Mouse (Mus musculus): ENCODE data around the gene Sys1. TPM values are rescaled to one million over a fixed set of nuclear protein-coding genes. Genes with fewer than 3 reads are reported as not detected.

The Sys1 gene
- total RNA-seq, 2 experiments from 2014 or later = 40.8 to 41.3 TPM

- intact Hi-C loops (cut with DNase I) = no loop called here
- no peak overlapping the region for H3K27ac ChIP-seq
- no peak for DNase-seq (ENCODE audit: extremely low spot score in 1 of 2, low spot score in 2 of 2)
- no peak overlapping the region for H3K4me3 ChIP-seq
- TF ChIP-seq CTCF (IDR thresholded peaks at IDR 0.05) = no peak
Observed at GRCm38 (mm10) chr2:164424406-164424805, 32.4 kb upstream of the Sys1 start.

GRCm38 (mm10) chr2:164425401-164425800 lies 31.4 kb upstream of the Sys1 start:
- no peak for DNase-seq (ENCODE audit: extremely low spot score in 1 of 2, low spot score in 2 of 2)
- H3K4me3 ChIP-seq = no peak overlapping the region
- intact Hi-C loops (cut with DNase I) = no loop called here

GRCm38 (mm10) chr2:164426121-164426520 lies 30.6 kb upstream of the Sys1 start:
- TF ChIP-seq CTCF (IDR thresholded peaks at IDR 0.05) = no peak
- H3K4me3 ChIP-seq = no peak overlapping the region
- intact Hi-C loops (cut with DNase I) = no loop called here
- no peak overlapping the region for H3K27ac ChIP-seq
- DNase-seq (ENCODE audit: extremely low spot score in 1 of 2, low spot score in 2 of 2) = no peak

More at GRCm38 (mm10) chr2:164425401-164425800, 31.4 kb upstream of the Sys1 start:
- TF ChIP-seq CTCF (IDR thresholded peaks at IDR 0.05) = no peak
- no peak overlapping the region for H3K27ac ChIP-seq

GRCm38 (mm10) chr2:164426952-164427351 lies 29.8 kb upstream of the Sys1 start:
- intact Hi-C loops (cut with DNase I) = no loop called here
- Histone ChIP-seq H3K4me3 (no peak overlapping the region), H3K27ac (no peak overlapping the region)
- no peak for TF ChIP-seq CTCF (IDR thresholded peaks at IDR 0.05)
- DNase-seq (ENCODE audit: extremely low spot score in 1 of 2, low spot score in 2 of 2) = no peak

- H3K4me3 ChIP-seq = no peak overlapping the region
- intact Hi-C loops (cut with DNase I) = no loop called here
- no peak for TF ChIP-seq CTCF (IDR thresholded peaks at IDR 0.05)
- DNase-seq (ENCODE audit: extremely low spot score in 1 of 2, low spot score in 2 of 2) = no peak
- no peak overlapping the region for H3K27ac ChIP-seq
Observed at GRCm38 (mm10) chr2:164428451-164428850, 28.3 kb upstream of the Sys1 start.

GRCm38 (mm10) chr2:164429881-164430615 lies 26.7 kb upstream of the Sys1 start:
- TF ChIP-seq CTCF (IDR thresholded peaks at IDR 0.05) = no peak
- intact Hi-C loops (cut with DNase I) = no loop called here
- DNase-seq (ENCODE audit: extremely low spot score in 1 of 2, low spot score in 2 of 2) = no peak
- H3K27ac ChIP-seq = no peak overlapping the region
- H3K4me3 ChIP-seq = no peak overlapping the region

GRCm38 (mm10) chr2:164430697-164431096 lies 26.1 kb upstream of the Sys1 start:
- H3K27ac ChIP-seq = no peak overlapping the region
- no peak for DNase-seq (ENCODE audit: extremely low spot score in 1 of 2, low spot score in 2 of 2)
- H3K4me3 ChIP-seq = no peak overlapping the region
- intact Hi-C loops (cut with DNase I) = no loop called here
- no peak; the same call in 1 of the 2 replicates for TF ChIP-seq CTCF (IDR thresholded peaks at IDR 0.05)

GRCm38 (mm10) chr2:164431676-164432465 lies 24.9 kb upstream of the Sys1 start:
- H3K4me3 ChIP-seq = no peak overlapping the region
- no peak for TF ChIP-seq CTCF (IDR thresholded peaks at IDR 0.05)
- H3K27ac ChIP-seq = no peak overlapping the region
- DNase-seq (ENCODE audit: extremely low spot score in 1 of 2, low spot score in 2 of 2) = no peak
- intact Hi-C loops (cut with DNase I) = no loop called here

GRCm38 (mm10) chr2:164432541-164433191 lies 24.1 kb upstream of the Sys1 start:
- Histone ChIP-seq H3K4me3 (no peak overlapping the region), H3K27ac (peak overlapping the region; percentile 32; the same call in 1 of the 2 replicates)
- no peak for TF ChIP-seq CTCF (IDR thresholded peaks at IDR 0.05)
- no peak for DNase-seq (ENCODE audit: extremely low spot score in 1 of 2, low spot score in 2 of 2)
- intact Hi-C loops (cut with DNase I) = no loop called here

- intact Hi-C loops (cut with DNase I) = no loop called here
- Histone ChIP-seq H3K4me3 (no peak overlapping the region), H3K27ac (no peak overlapping the region)
- DNase-seq (ENCODE audit: extremely low spot score in 1 of 2, low spot score in 2 of 2) = no peak
- no peak for TF ChIP-seq CTCF (IDR thresholded peaks at IDR 0.05)
Observed at GRCm38 (mm10) chr2:164433278-164433895, 23.4 kb upstream of the Sys1 start.

- intact Hi-C loops (cut with DNase I) = no loop called here
- H3K4me3 ChIP-seq = no peak overlapping the region
- no peak overlapping the region for H3K27ac ChIP-seq
- no peak for TF ChIP-seq CTCF (IDR thresholded peaks at IDR 0.05)
- no peak for DNase-seq (ENCODE audit: extremely low spot score in 1 of 2, low spot score in 2 of 2)
Observed at GRCm38 (mm10) chr2:164434681-164435080, 22.1 kb upstream of the Sys1 start.
